Mouse (Mus musculus): ENCODE data around the gene Otos. TPM values are rescaled to one million over a fixed set of nuclear protein-coding genes. Genes with fewer than 3 reads are reported as not detected.
A peak's percentile ranks its signal among the peaks of the same experiment; 100 is the strongest.

Otos gene
- polyA plus RNA-seq, 1 experiment: not detected

GRCm38 (mm10) chr1:92643691-92644090 lies 5.0 kb downstream of the Otos start:
- H3K4me1 ChIP-seq (ENCODE audit: control insufficient read depth, insufficient read depth, low read length): peaks cover 14% of the 10 kb centered on the region
- no peak for TF ChIP-seq POLR2A (IDR thresholded peaks at IDR 0.05; ENCODE audit: borderline replicate concordance, control insufficient read depth, low read depth, low read length)
- no peak overlapping the region for H3K4me3 ChIP-seq (replicated peaks; ENCODE audit: control insufficient read depth, low read depth, low read length)
- no peak overlapping the region for H3K27ac ChIP-seq (ENCODE audit: control insufficient read depth, insufficient read depth, low read depth, low read length, poor library complexity)
- WGBS: 83% methylated on average over 4 of the region's 4 CpGs

- no peak for TF ChIP-seq CTCF (IDR thresholded peaks at IDR 0.05; ENCODE audit: control insufficient read depth, insufficient read depth, low read length)
- TF ChIP-seq POLR2A (IDR thresholded peaks at IDR 0.05; ENCODE audit: borderline replicate concordance, control insufficient read depth, low read depth, low read length): peak; percentile 49; the same call in 1 of the 2 replicates
- H3K4me1 ChIP-seq (ENCODE audit: control insufficient read depth, insufficient read depth, low read length): peaks cover 11% of the 10 kb centered on the region
- 3% methylated on average over 50 of the region's 50 CpGs for WGBS
- peak within 1 kb of the TSS; percentile 99 for H3K4me3 ChIP-seq (replicated peaks; ENCODE audit: control insufficient read depth, low read depth, low read length)
- H3K27ac ChIP-seq (ENCODE audit: control insufficient read depth, insufficient read depth, low read depth, low read length, poor library complexity): peak within 1 kb of the TSS; percentile 63
Observed at GRCm38 (mm10) chr1:92641514-92642272, 6.9 kb downstream of the Otos start, which contains the start of gene Cops9. Gene Cops9, minus strand, starts transcription at chr1:92641985.

- H3K4me3 ChIP-seq (replicated peaks; ENCODE audit: control insufficient read depth, low read depth, low read length): peak overlapping the region; percentile 5
- TF ChIP-seq POLR2A (IDR thresholded peaks at IDR 0.05; ENCODE audit: borderline replicate concordance, control insufficient read depth, low read depth, low read length) (no peak), CTCF (IDR thresholded peaks at IDR 0.05; ENCODE audit: control insufficient read depth, insufficient read depth, low read length) (no peak)
- 24% methylated on average over 6 of the region's 6 CpGs for WGBS
- peaks cover 11% of the 10 kb centered on the region for H3K4me1 ChIP-seq (ENCODE audit: control insufficient read depth, insufficient read depth, low read length)
- peak overlapping the region; percentile 57; the same call in 1 of the 2 replicates for H3K27ac ChIP-seq (ENCODE audit: control insufficient read depth, insufficient read depth, low read depth, low read length, poor library complexity)
Observed at GRCm38 (mm10) chr1:92640393-92640792, 8.2 kb downstream of the Otos start.

- H3K4me1 ChIP-seq (ENCODE audit: control insufficient read depth, insufficient read depth, low read length): peaks cover 11% of the 10 kb centered on the region
- TF ChIP-seq POLR2A (IDR thresholded peaks at IDR 0.05; ENCODE audit: borderline replicate concordance, control insufficient read depth, low read depth, low read length): no peak
- TF ChIP-seq CTCF (IDR thresholded peaks at IDR 0.05; ENCODE audit: control insufficient read depth, insufficient read depth, low read length): no peak
- no peak overlapping the region for H3K27ac ChIP-seq (ENCODE audit: control insufficient read depth, insufficient read depth, low read depth, low read length, poor library complexity)
- H3K4me3 ChIP-seq (replicated peaks; ENCODE audit: control insufficient read depth, low read depth, low read length): no peak overlapping the region
- WGBS: 88% methylated on average over 4 of the region's 4 CpGs
Observed at GRCm38 (mm10) chr1:92638736-92639135, 9.9 kb downstream of the Otos start.

GRCm38 (mm10) chr1:92638181-92638580 lies 10.5 kb downstream of the Otos start:
- no peak overlapping the region for H3K4me3 ChIP-seq (replicated peaks; ENCODE audit: control insufficient read depth, low read depth, low read length)
- no peak for TF ChIP-seq CTCF (IDR thresholded peaks at IDR 0.05; ENCODE audit: control insufficient read depth, insufficient read depth, low read length)
- no peak for TF ChIP-seq POLR2A (IDR thresholded peaks at IDR 0.05; ENCODE audit: borderline replicate concordance, control insufficient read depth, low read depth, low read length)
- H3K4me1 ChIP-seq (ENCODE audit: control insufficient read depth, insufficient read depth, low read length): peaks cover 11% of the 10 kb centered on the region
- H3K27ac ChIP-seq (ENCODE audit: control insufficient read depth, insufficient read depth, low read depth, low read length, poor library complexity): no peak overlapping the region
- WGBS: 87% methylated on average over 3 of the region's 3 CpGs

GRCm38 (mm10) chr1:92637501-92638172 lies 11.0 kb downstream of the Otos start:
- Histone ChIP-seq H3K4me3 (replicated peaks; ENCODE audit: control insufficient read depth, low read depth, low read length) (no peak overlapping the region), H3K27ac (ENCODE audit: control insufficient read depth, insufficient read depth, low read depth, low read length, poor library complexity) (no peak overlapping the region), H3K4me1 (ENCODE audit: control insufficient read depth, insufficient read depth, low read length) (peaks cover 11% of the 10 kb centered on the region)
- WGBS: 91% methylated on average over 15 of the region's 15 CpGs
- TF ChIP-seq POLR2A (IDR thresholded peaks at IDR 0.05; ENCODE audit: borderline replicate concordance, control insufficient read depth, low read depth, low read length) (no peak), CTCF (IDR thresholded peaks at IDR 0.05; ENCODE audit: control insufficient read depth, insufficient read depth, low read length) (no peak)

GRCm38 (mm10) chr1:92636676-92637075 lies 12.0 kb downstream of the Otos start:
- no peak overlapping the region for H3K4me3 ChIP-seq (replicated peaks; ENCODE audit: control insufficient read depth, low read depth, low read length)
- 91% methylated on average over 11 of the region's 11 CpGs for WGBS
- H3K4me1 ChIP-seq (ENCODE audit: control insufficient read depth, insufficient read depth, low read length): peaks cover 11% of the 10 kb centered on the region
- no peak overlapping the region for H3K27ac ChIP-seq (ENCODE audit: control insufficient read depth, insufficient read depth, low read depth, low read length, poor library complexity)
- TF ChIP-seq POLR2A (IDR thresholded peaks at IDR 0.05; ENCODE audit: borderline replicate concordance, control insufficient read depth, low read depth, low read length) (no peak), CTCF (IDR thresholded peaks at IDR 0.05; ENCODE audit: control insufficient read depth, insufficient read depth, low read length) (no peak)

- WGBS: 84% methylated on average over 8 of the region's 8 CpGs
- H3K27ac ChIP-seq (ENCODE audit: control insufficient read depth, insufficient read depth, low read depth, low read length, poor library complexity): no peak overlapping the region
- peaks cover 11% of the 10 kb centered on the region for H3K4me1 ChIP-seq (ENCODE audit: control insufficient read depth, insufficient read depth, low read length)
- H3K4me3 ChIP-seq (replicated peaks; ENCODE audit: control insufficient read depth, low read depth, low read length): no peak overlapping the region
- TF ChIP-seq CTCF (IDR thresholded peaks at IDR 0.05; ENCODE audit: control insufficient read depth, insufficient read depth, low read length) (no peak), POLR2A (IDR thresholded peaks at IDR 0.05; ENCODE audit: borderline replicate concordance, control insufficient read depth, low read depth, low read length) (no peak)
Observed at GRCm38 (mm10) chr1:92636015-92636414, 12.6 kb downstream of the Otos start.
